Mouse (Mus musculus): ENCODE data around the gene Pef1. TPM values are rescaled to one million over a fixed set of nuclear protein-coding genes. Genes with fewer than 3 reads are reported as not detected.

Gene Pef1
- polyA plus RNA-seq, 1 experiment from 2014 or later = 63.5 TPM

DNA sequence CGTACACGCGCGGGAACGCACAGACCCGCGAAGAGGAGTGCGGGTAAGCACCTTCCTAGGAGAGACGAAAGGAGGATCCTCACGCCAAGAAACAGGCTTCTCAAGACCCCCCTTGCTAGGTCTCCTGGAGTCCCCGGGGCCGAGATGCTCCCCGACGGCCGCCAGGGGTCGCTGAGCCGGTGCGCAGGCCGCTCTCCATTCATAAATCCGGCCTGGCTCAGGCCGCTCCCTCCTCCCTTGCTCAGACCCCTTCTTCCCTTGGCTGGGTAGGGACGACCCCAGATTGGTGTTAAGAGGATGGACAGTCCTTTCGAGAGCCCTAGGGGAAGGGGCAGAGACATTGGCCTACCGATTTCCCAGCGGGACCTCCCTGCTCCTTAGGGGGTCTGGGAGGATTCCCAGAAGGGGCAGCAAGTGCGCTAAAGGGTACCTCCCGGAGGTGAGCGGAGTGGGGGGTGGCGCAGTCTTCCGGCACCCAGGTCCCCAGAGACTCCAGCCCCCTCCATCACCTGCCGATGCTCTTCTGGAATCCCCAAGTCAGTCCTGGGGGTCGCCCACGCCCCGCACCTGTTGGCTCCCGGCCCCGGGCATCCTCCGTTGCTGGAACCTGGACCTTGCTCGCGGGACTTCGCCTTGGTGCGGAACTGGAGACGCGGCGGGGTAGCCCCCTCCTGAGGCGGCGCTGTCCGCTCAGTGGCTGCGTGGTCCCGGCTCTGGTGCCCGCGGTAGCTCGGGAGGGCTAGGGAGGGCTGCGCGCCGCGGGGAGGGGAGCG lies 36.3 kb downstream of the Pef1 start:
- Histone ChIP-seq H3K4me3 (replicated peaks; ENCODE audit: low read length) (peak overlapping the region; percentile 36), H3K36me3 (ENCODE audit: control insufficient read depth, insufficient read depth, low read length) (no peaks in the 10 kb centered on the region), H3K9ac (ENCODE audit: low read length) (peak overlapping the region; percentile 46), H3K4me1 (ENCODE audit: control insufficient read depth, insufficient read depth, low read length) (peaks cover 10% of the 10 kb centered on the region), H3K9me3 (replicated peaks; ENCODE audit: control insufficient read depth, low read length) (no peaks in the 10 kb centered on the region), H3K4me2 (ENCODE audit: low read depth, low read length) (peak overlapping the region; percentile 52), H3K27me3 (ENCODE audit: control insufficient read depth, insufficient read depth, low read length) (peaks cover 27% of the 10 kb centered on the region), H3K27ac (ENCODE audit: low read length) (no peak overlapping the region)
- under 1% methylated on average over 57 of the region's 57 CpGs for WGBS
- ATAC-seq (ENCODE audit: insufficient read depth, low FRiP score) = peak; percentile 66; the same call in 1 of the 2 replicates

GRCm38 (mm10) chr4:130139214-130139492 lies 36.8 kb downstream of the Pef1 start, which contains the start of gene Hcrtr1:
TSS of gene Hcrtr1 (minus strand) at chr4:130139359.
- Histone ChIP-seq H3K27me3 (ENCODE audit: control insufficient read depth, insufficient read depth, low read length) (peaks cover 27% of the 10 kb centered on the region), H3K36me3 (ENCODE audit: control insufficient read depth, insufficient read depth, low read length) (no peaks in the 10 kb centered on the region), H3K4me1 (ENCODE audit: control insufficient read depth, insufficient read depth, low read length) (peaks cover 10% of the 10 kb centered on the region), H3K9me3 (replicated peaks; ENCODE audit: control insufficient read depth, low read length) (no peaks in the 10 kb centered on the region), H3K4me3 (replicated peaks; ENCODE audit: low read length) (peak within 1 kb of the TSS; percentile 36), H3K27ac (ENCODE audit: low read length) (no peak within 1 kb of the TSS), H3K9ac (ENCODE audit: low read length) (peak within 1 kb of the TSS; percentile 46), H3K4me2 (ENCODE audit: low read depth, low read length) (peak within 1 kb of the TSS; percentile 52)
- ATAC-seq (ENCODE audit: insufficient read depth, low FRiP score) = no peak
- WGBS = 3% methylated on average over 15 of the region's 15 CpGs

GRCm38 (mm10) chr4:130140992-130141402 lies 38.6 kb downstream of the Pef1 start:
- peaks cover 27% of the 10 kb centered on the region for H3K27me3 ChIP-seq (ENCODE audit: control insufficient read depth, insufficient read depth, low read length)
- ATAC-seq (ENCODE audit: insufficient read depth, low FRiP score) = no peak
- 41% methylated on average over 9 of the region's 9 CpGs for WGBS

DNA sequence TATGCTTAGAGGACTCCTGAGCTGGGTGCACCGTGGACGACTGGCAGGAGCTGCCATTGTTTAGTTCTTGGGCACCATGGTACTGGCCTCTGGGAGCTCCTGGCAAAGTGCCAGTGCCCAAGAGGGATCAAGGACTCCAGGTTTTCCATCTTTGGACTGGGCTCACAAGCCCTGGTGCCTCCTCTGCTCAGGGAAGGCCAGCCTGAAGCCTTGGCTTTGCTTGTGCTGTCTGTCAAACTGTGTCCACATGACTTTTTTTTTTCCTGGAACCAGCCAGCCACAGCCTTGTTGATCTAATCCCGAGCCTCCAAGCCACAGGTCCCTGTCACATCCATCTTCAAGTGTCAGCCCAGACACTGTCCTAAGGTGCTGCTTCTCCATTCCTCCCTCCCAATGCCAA lies 39.4 kb downstream of the Pef1 start:
- no peak overlapping the region for H3K4me2 ChIP-seq (ENCODE audit: low read depth, low read length)
- 0 out of 2 replicates have a peak, but pooled peaks cover 5% of the 10 kb centered on the region for H3K9me3 ChIP-seq (replicated peaks; ENCODE audit: control insufficient read depth, low read length)
- H3K4me3 ChIP-seq (replicated peaks; ENCODE audit: low read length) = no peak overlapping the region
- H3K9ac ChIP-seq (ENCODE audit: low read length) = no peak overlapping the region
- H3K36me3 ChIP-seq (ENCODE audit: control insufficient read depth, insufficient read depth, low read length) = no peaks in the 10 kb centered on the region
- WGBS = 40% methylated on average over 3 of the region's 3 CpGs
- peaks cover 27% of the 10 kb centered on the region for H3K27me3 ChIP-seq (ENCODE audit: control insufficient read depth, insufficient read depth, low read length)
- no peak overlapping the region for H3K27ac ChIP-seq (ENCODE audit: low read length)
- H3K4me1 ChIP-seq (ENCODE audit: control insufficient read depth, insufficient read depth, low read length) = peaks cover 10% of the 10 kb centered on the region
- no peak for ATAC-seq (ENCODE audit: insufficient read depth, low FRiP score)

More at GRCm38 (mm10) chr4:130140992-130141402, 38.6 kb downstream of the Pef1 start:
- Histone ChIP-seq H3K9me3 (replicated peaks; ENCODE audit: control insufficient read depth, low read length) (0 out of 2 replicates have a peak, but pooled peaks cover 5% of the 10 kb centered on the region), H3K27ac (ENCODE audit: low read length) (no peak overlapping the region), H3K36me3 (ENCODE audit: control insufficient read depth, insufficient read depth, low read length) (no peaks in the 10 kb centered on the region), H3K4me2 (ENCODE audit: low read depth, low read length) (no peak overlapping the region), H3K4me1 (ENCODE audit: control insufficient read depth, insufficient read depth, low read length) (peaks cover 10% of the 10 kb centered on the region), H3K4me3 (replicated peaks; ENCODE audit: low read length) (no peak overlapping the region), H3K9ac (ENCODE audit: low read length) (no peak overlapping the region)

DNA sequence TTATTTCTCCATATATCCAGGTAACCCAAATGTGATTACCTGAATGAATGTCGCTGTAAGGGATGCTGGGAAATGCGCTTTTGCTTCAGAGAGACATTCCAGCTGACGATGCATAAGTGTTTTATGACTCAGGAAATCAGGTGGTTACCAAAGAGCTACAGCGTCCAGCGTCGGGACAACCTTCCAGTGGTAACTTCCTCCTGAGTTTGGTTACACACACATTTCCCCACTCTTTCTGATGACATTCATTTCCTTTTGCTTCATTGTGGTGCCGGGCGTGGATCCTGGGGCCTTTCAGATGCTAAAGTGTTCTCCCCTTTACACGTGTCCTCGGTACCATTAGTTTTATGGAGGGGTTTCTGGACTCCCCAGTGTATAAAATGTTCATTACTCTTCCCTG lies 46.0 kb downstream of the Pef1 start:
- 0 out of 2 replicates have a peak, but pooled peaks cover 5% of the 10 kb centered on the region for H3K9me3 ChIP-seq (replicated peaks; ENCODE audit: control insufficient read depth, low read length)
- 65% methylated on average over 10 of the region's 10 CpGs for WGBS
- no peak for ATAC-seq (ENCODE audit: insufficient read depth, low FRiP score)

DNA sequence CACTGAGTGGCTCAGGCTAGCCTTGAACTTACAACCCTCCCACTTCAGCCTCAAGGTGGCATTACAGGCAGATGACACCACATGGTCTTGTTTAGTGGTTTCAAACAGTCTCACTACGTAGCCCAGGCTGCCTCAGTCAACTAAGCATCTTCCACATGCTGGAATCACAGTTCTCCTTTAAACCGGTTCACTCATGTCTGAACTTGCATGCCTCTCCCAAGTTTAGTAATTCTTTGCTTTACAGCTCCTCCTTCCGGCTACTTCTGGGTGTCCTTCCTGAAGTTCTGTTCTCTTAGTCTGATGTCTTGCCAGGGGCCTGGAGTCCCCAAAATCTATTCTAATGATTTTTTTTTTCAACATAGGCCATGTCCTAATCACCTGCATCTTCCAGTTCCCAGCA lies 51.9 kb downstream of the Pef1 start:
- 79% methylated on average over 3 of the region's 3 CpGs for WGBS
- Histone ChIP-seq H3K36me3 (ENCODE audit: control insufficient read depth, insufficient read depth, low read length) (no peaks in the 10 kb centered on the region), H3K4me3 (replicated peaks; ENCODE audit: low read length) (no peak overlapping the region), H3K4me1 (ENCODE audit: control insufficient read depth, insufficient read depth, low read length) (no peaks in the 10 kb centered on the region), H3K4me2 (ENCODE audit: low read depth, low read length) (no peak overlapping the region), H3K27me3 (ENCODE audit: control insufficient read depth, insufficient read depth, low read length) (peaks cover 13% of the 10 kb centered on the region), H3K9ac (ENCODE audit: low read length) (no peak overlapping the region), H3K9me3 (replicated peaks; ENCODE audit: control insufficient read depth, low read length) (0 out of 2 replicates have a peak, but pooled peaks cover 4% of the 10 kb centered on the region), H3K27ac (ENCODE audit: low read length) (no peak overlapping the region)
- ATAC-seq (ENCODE audit: insufficient read depth, low FRiP score) = no peak

More for the DNA sequence above, 46.0 kb downstream of the Pef1 start:
- H3K4me3 ChIP-seq (replicated peaks; ENCODE audit: low read length) = no peak overlapping the region
- H3K27me3 ChIP-seq (ENCODE audit: control insufficient read depth, insufficient read depth, low read length) = peaks cover 12% of the 10 kb centered on the region
- no peaks in the 10 kb centered on the region for H3K4me1 ChIP-seq (ENCODE audit: control insufficient read depth, insufficient read depth, low read length)
- H3K36me3 ChIP-seq (ENCODE audit: control insufficient read depth, insufficient read depth, low read length) = no peaks in the 10 kb centered on the region
- no peak overlapping the region for H3K27ac ChIP-seq (ENCODE audit: low read length)
- no peak overlapping the region for H3K4me2 ChIP-seq (ENCODE audit: low read depth, low read length)
- no peak overlapping the region for H3K9ac ChIP-seq (ENCODE audit: low read length)

GRCm38 (mm10) chr4:130156812-130157371 lies 54.5 kb downstream of the Pef1 start:
- Histone ChIP-seq H3K4me2 (ENCODE audit: low read depth, low read length) (no peak overlapping the region), H3K4me3 (replicated peaks; ENCODE audit: low read length) (no peak overlapping the region), H3K36me3 (ENCODE audit: control insufficient read depth, insufficient read depth, low read length) (no peaks in the 10 kb centered on the region), H3K9me3 (replicated peaks; ENCODE audit: control insufficient read depth, low read length) (0 out of 2 replicates have a peak, but pooled peaks cover 4% of the 10 kb centered on the region), H3K4me1 (ENCODE audit: control insufficient read depth, insufficient read depth, low read length) (no peaks in the 10 kb centered on the region; the same call in 1 of the 2 replicates), H3K9ac (ENCODE audit: low read length) (no peak overlapping the region), H3K27me3 (ENCODE audit: control insufficient read depth, insufficient read depth, low read length) (peaks cover 13% of the 10 kb centered on the region), H3K27ac (ENCODE audit: low read length) (no peak overlapping the region)
- 68% methylated on average over 12 of the region's 12 CpGs for WGBS
- no peak for ATAC-seq (ENCODE audit: insufficient read depth, low FRiP score)

DNA sequence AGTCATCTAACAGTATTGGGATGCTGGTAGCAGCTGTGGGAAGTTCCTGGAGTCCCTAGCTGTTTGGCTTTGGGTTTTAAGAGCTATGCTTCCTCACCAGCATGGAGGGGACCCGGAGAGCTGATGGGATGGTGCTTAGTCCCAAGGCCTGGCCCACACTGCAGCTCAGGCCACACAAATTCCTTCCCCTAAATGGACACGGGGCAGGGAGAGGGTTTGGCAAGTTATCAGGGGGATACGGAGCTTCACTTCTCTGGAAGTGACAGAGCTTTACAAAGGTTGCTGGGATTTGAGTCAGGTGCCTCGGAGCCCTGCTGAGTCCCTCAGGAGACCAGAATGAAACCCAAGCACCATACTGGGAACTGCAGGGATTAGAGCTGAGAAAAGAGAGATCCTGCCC lies 59.0 kb downstream of the Pef1 start:
- Histone ChIP-seq H3K9me3 (replicated peaks; ENCODE audit: control insufficient read depth, low read length) (no peaks in the 10 kb centered on the region), H3K4me2 (ENCODE audit: low read depth, low read length) (no peak overlapping the region), H3K4me3 (replicated peaks; ENCODE audit: low read length) (no peak overlapping the region), H3K4me1 (ENCODE audit: control insufficient read depth, insufficient read depth, low read length) (peaks cover 15% of the 10 kb centered on the region), H3K36me3 (ENCODE audit: control insufficient read depth, insufficient read depth, low read length) (no peaks in the 10 kb centered on the region), H3K9ac (ENCODE audit: low read length) (no peak overlapping the region), H3K27ac (ENCODE audit: low read length) (no peak overlapping the region), H3K27me3 (ENCODE audit: control insufficient read depth, insufficient read depth, low read length) (no peaks in the 10 kb centered on the region)
- 38% methylated on average over 4 of the region's 4 CpGs for WGBS
- ATAC-seq (ENCODE audit: insufficient read depth, low FRiP score) = no peak

DNA sequence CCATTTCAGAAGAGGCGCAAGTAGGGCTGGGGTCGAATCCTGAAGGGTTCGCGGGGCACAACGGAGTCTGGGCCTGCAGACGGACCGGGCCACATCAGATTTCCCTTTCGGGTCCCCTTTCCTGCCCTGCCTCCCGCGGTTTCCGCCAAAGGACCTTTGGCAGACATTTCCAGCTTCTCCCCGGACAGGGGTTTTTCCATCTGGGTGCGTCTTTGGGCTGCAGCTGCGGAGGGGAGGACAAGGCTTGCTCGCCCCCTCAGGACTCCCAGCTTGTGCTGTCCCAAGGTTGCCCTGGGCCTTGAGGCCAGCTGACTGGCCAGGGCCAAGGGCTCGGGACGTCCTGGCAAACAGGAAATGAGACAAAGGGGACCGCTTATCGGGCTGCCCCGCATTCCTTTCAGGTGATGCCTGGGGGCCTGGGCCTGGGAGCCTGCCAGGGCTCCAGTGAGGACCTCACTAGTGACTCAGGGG lies 61.1 kb downstream of the Pef1 start:
- peak overlapping the region; percentile 24 for H3K4me3 ChIP-seq (replicated peaks; ENCODE audit: low read length)
- H3K9ac ChIP-seq (ENCODE audit: low read length) = peak overlapping the region; percentile 70
- peaks cover 35% of the 10 kb centered on the region for H3K4me1 ChIP-seq (ENCODE audit: control insufficient read depth, insufficient read depth, low read length)
- H3K27me3 ChIP-seq (ENCODE audit: control insufficient read depth, insufficient read depth, low read length) = no peaks in the 10 kb centered on the region
- whole genome bisulfite sequencing = 7% methylated on average over 20 of the region's 20 CpGs
- H3K36me3 ChIP-seq (ENCODE audit: control insufficient read depth, insufficient read depth, low read length) = no peaks in the 10 kb centered on the region
- peak overlapping the region; percentile 62; the same call in 1 of the 2 replicates for H3K27ac ChIP-seq (ENCODE audit: low read length)
- ATAC-seq (ENCODE audit: insufficient read depth, low FRiP score) = peak; percentile 12; the same call in 1 of the 2 replicates
- no peaks in the 10 kb centered on the region for H3K9me3 ChIP-seq (replicated peaks; ENCODE audit: control insufficient read depth, low read length)
- peak overlapping the region; percentile 47 for H3K4me2 ChIP-seq (ENCODE audit: low read depth, low read length)

Measured in stomach, embryonic 16.5 days (tissue).